Mouse (Mus musculus): ENCODE measurements around the gene Tmem190. TPM values are rescaled to one million over a fixed set of nuclear protein-coding genes. Genes with fewer than 3 reads are reported as not detected.

The Tmem190 gene
- polyA plus RNA-seq, 1 experiment from 2014 or later: not detected

- H3K36me3 ChIP-seq (ENCODE audit: control insufficient read depth, insufficient read depth): peaks cover 26% of the 10 kb centered on the region
- no peak overlapping the region for H3K27ac ChIP-seq (ENCODE audit: low read depth, low read length)
- 0 out of 2 replicates have a peak, but pooled peaks have one; percentile 8 for TF ChIP-seq CTCF (IDR thresholded peaks at IDR 0.05; ENCODE audit: low read depth)
- H3K27me3 ChIP-seq (replicated peaks; ENCODE audit: control insufficient read depth, insufficient read depth, low read length): no peaks in the 10 kb centered on the region
- no peak overlapping the region for H3K4me3 ChIP-seq (ENCODE audit: low read depth, low read length)
- no peaks in the 10 kb centered on the region for H3K4me1 ChIP-seq (replicated peaks; ENCODE audit: control insufficient read depth, insufficient read depth, low read length)
- no peak overlapping the region for H3K9ac ChIP-seq (ENCODE audit: low read depth, low read length)
- ATAC-seq: no peak
- WGBS: 69% methylated on average over 4 of the region's 4 CpGs
- H3K9me3 ChIP-seq (ENCODE audit: control insufficient read depth): no peaks in the 10 kb centered on the region
- H3K4me2 ChIP-seq (replicated peaks; ENCODE audit: low read depth): no peak overlapping the region
Measured at GRCm38 (mm10) chr7:4748321-4748720, 34.4 kb upstream of the Tmem190 start.

DNA sequence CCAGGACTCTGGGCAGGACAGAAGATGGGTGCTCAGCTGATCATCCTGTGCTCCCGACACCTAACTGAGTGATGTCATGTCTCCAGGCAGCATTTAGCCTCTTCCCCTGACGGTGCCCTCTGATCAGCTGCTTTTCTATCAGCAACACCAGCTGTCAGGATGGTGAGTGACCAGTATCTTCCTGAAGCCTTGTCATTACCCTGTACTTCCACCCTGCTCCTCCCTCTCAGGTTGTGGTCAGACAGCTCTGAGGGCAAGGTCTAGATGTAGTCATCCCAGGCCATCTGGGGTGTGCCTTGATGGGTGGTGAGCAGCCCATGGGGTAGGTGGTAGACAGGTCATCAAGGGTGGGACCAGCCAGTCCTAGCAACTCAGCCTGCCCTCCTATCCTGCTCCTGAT, 33.6 kb upstream of the Tmem190 start:
- no peaks in the 10 kb centered on the region for H3K4me1 ChIP-seq (replicated peaks; ENCODE audit: control insufficient read depth, insufficient read depth, low read length)
- WGBS: 71% methylated on average over 2 of the region's 2 CpGs
- no peaks in the 10 kb centered on the region for H3K27me3 ChIP-seq (replicated peaks; ENCODE audit: control insufficient read depth, insufficient read depth, low read length)
- peak overlapping the region; percentile 54; the same call in 1 of the 2 replicates for H3K27ac ChIP-seq (ENCODE audit: low read depth, low read length)
- no peak for TF ChIP-seq CTCF (IDR thresholded peaks at IDR 0.05; ENCODE audit: low read depth)
- no peak overlapping the region for H3K4me3 ChIP-seq (ENCODE audit: low read depth, low read length)
- peaks cover 18% of the 10 kb centered on the region for H3K36me3 ChIP-seq (ENCODE audit: control insufficient read depth, insufficient read depth)
- peak; percentile 89 for ATAC-seq
- no peak overlapping the region for H3K9ac ChIP-seq (ENCODE audit: low read depth, low read length)
- no peak overlapping the region for H3K4me2 ChIP-seq (replicated peaks; ENCODE audit: low read depth)
- no peaks in the 10 kb centered on the region for H3K9me3 ChIP-seq (ENCODE audit: control insufficient read depth)

GRCm38 (mm10) chr7:4751971-4752820, 30.5 kb upstream of the Tmem190 start:
- Histone ChIP-seq H3K4me1 (replicated peaks; ENCODE audit: control insufficient read depth, insufficient read depth, low read length) (no peaks in the 10 kb centered on the region), H3K9ac (ENCODE audit: low read depth, low read length) (0 out of 2 replicates have a peak overlapping the region, but pooled peaks have one; percentile 1), H3K4me2 (replicated peaks; ENCODE audit: low read depth) (peak overlapping the region; percentile 59), H3K27me3 (replicated peaks; ENCODE audit: control insufficient read depth, insufficient read depth, low read length) (no peaks in the 10 kb centered on the region), H3K36me3 (ENCODE audit: control insufficient read depth, insufficient read depth) (peaks cover under 1% of the 10 kb centered on the region; the same call in 1 of the 2 replicates), H3K4me3 (ENCODE audit: low read depth, low read length) (peak overlapping the region; percentile 41), H3K27ac (ENCODE audit: low read depth, low read length) (no peak overlapping the region), H3K9me3 (ENCODE audit: control insufficient read depth) (no peaks in the 10 kb centered on the region)
- ATAC-seq: peak; percentile 42
- no peak for TF ChIP-seq CTCF (IDR thresholded peaks at IDR 0.05; ENCODE audit: low read depth)
- 2% methylated on average over 28 of the region's 30 CpGs for WGBS

DNA sequence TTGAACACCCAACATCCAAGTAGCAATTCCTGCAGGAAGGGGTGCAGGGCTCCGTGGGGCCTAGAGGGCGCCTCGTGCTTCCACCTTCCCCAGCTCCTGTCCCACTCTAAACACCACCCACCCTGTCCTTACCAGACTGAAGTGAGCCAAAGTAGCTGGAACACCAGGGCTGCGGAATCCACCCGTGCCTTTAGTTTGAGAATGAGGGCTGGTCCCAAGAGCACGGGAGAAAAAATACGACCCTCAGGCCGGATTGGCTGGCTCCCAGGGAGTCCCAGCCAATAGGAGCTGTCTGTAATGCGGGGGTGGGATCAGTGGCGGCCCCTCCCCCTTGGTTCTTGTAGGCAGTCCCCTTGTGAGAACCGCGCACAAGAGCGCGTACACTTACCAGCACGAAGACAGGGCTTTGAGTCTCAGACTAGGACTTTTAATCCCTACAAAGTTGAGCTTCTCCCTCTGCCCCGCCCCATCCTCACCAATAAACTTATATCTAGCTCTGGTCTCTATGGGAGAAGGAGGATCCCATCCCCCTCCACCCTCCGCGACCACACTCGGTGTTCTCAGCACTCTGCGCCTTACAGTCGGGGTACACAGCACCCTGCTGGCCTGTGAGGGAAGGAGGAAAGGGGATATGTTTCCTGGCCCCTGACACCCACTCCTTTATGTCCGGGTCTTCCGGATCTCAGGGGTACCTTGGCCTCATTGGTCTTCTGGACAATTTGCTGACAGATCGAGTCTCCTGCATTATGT, 29.7 kb upstream of the Tmem190 start, which contains the start of gene Cox6b2:
Gene Cox6b2, minus strand, starts transcription at position 274 of the 750 bp plus-strand sequence.
- WGBS: 6% methylated on average over 24 of the region's 24 CpGs
- Histone ChIP-seq H3K27ac (ENCODE audit: low read depth, low read length) (no peak within 1 kb of the TSS; the same call in 1 of the 2 replicates), H3K9ac (ENCODE audit: low read depth, low read length) (no peak within 1 kb of the TSS), H3K36me3 (ENCODE audit: control insufficient read depth, insufficient read depth) (no peaks in the 10 kb centered on the region), H3K4me2 (replicated peaks; ENCODE audit: low read depth) (peak within 1 kb of the TSS; percentile 59), H3K4me1 (replicated peaks; ENCODE audit: control insufficient read depth, insufficient read depth, low read length) (no peaks in the 10 kb centered on the region), H3K9me3 (ENCODE audit: control insufficient read depth) (no peaks in the 10 kb centered on the region), H3K27me3 (replicated peaks; ENCODE audit: control insufficient read depth, insufficient read depth, low read length) (no peaks in the 10 kb centered on the region), H3K4me3 (ENCODE audit: low read depth, low read length) (peak within 1 kb of the TSS; percentile 41)
- 0 out of 2 replicates have a peak, but pooled peaks have one; percentile 18 for TF ChIP-seq CTCF (IDR thresholded peaks at IDR 0.05; ENCODE audit: low read depth)
- ATAC-seq: peak; percentile 57

DNA sequence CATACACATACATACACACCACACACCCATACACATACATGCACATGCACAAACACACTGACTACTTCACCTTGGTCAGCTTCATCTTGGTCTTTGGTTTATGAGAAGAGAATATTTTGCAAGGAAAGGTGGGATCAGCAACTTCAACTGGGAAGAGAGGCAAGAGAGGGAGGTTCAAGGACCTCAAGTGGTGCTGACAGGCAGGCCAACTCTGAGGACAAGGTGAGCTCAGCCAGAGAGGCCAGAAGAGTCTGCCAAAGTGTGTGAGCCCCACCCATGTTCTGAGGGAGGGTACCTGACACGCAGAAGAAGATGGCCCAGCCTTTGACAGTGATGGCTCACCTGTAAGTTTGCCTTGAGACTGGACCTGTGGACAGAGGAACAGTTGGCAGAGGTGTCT, 23.1 kb upstream of the Tmem190 start:
- TF ChIP-seq CTCF (IDR thresholded peaks at IDR 0.05; ENCODE audit: low read depth): no peak
- H3K9ac ChIP-seq (ENCODE audit: low read depth, low read length): no peak overlapping the region
- no peak overlapping the region for H3K4me2 ChIP-seq (replicated peaks; ENCODE audit: low read depth)
- no peaks in the 10 kb centered on the region for H3K9me3 ChIP-seq (ENCODE audit: control insufficient read depth)
- no peak overlapping the region for H3K4me3 ChIP-seq (ENCODE audit: low read depth, low read length)
- H3K27me3 ChIP-seq (replicated peaks; ENCODE audit: control insufficient read depth, insufficient read depth, low read length): no peaks in the 10 kb centered on the region
- H3K36me3 ChIP-seq (ENCODE audit: control insufficient read depth, insufficient read depth): no peaks in the 10 kb centered on the region
- H3K4me1 ChIP-seq (replicated peaks; ENCODE audit: control insufficient read depth, insufficient read depth, low read length): no peaks in the 10 kb centered on the region
- no peak overlapping the region for H3K27ac ChIP-seq (ENCODE audit: low read depth, low read length)
- ATAC-seq: no peak
- WGBS: 36% methylated on average over 1 of the region's 1 CpGs
